Mouse (Mus musculus): Measurements from ENCODE around the gene Ugt1a1.

The Ugt1a1 gene

GRCm38 (mm10) chr1:88234646-88235045 is 22.9 kb downstream of the Ugt1a1 start:
- CTCF ChIA-PET = no interaction called here

- CTCF ChIA-PET = interaction anchor here (0.6 kb wide), 1 partner anchor 49 kb away, joined by 5 read pairs; no protein-coding TSS in a partner anchor
These were observed 23.5 kb downstream of the Ugt1a1 start for GRCm38 (mm10) chr1:88235046-88235893.

GRCm38 (mm10) chr1:88235894-88236415 is 24.2 kb downstream of the Ugt1a1 start:
- CTCF ChIA-PET = interaction anchor here (0.6 kb wide), 1 partner anchor 50 kb away, joined by 5 read pairs; no protein-coding TSS in a partner anchor

- CTCF ChIA-PET = no interaction called here
These were observed 25.6 kb downstream of the Ugt1a1 start for GRCm38 (mm10) chr1:88237311-88237710.

GRCm38 (mm10) chr1:88238771-88239170 is 27.0 kb downstream of the Ugt1a1 start:
- CTCF ChIA-PET = no interaction called here

- CTCF ChIA-PET = no interaction called here
These were observed 28.3 kb downstream of the Ugt1a1 start for GRCm38 (mm10) chr1:88240072-88240471.

GRCm38 (mm10) chr1:88240579-88240978 is 28.8 kb downstream of the Ugt1a1 start:
- CTCF ChIA-PET = no interaction called here

- CTCF ChIA-PET = no interaction called here
These were observed 32.1 kb downstream of the Ugt1a1 start for GRCm38 (mm10) chr1:88243861-88244260.

GRCm38 (mm10) chr1:88245881-88246280 is 34.1 kb downstream of the Ugt1a1 start:
- CTCF ChIA-PET = no interaction called here

- CTCF ChIA-PET = no interaction called here
These were observed 34.6 kb downstream of the Ugt1a1 start for GRCm38 (mm10) chr1:88246386-88246785.

- CTCF ChIA-PET = no interaction called here
These were observed 35.9 kb downstream of the Ugt1a1 start for GRCm38 (mm10) chr1:88247660-88248059.

- CTCF ChIA-PET = interaction anchor here (0.6 kb wide), 1 partner anchor 17 kb away, joined by 3 read pairs; no protein-coding TSS in a partner anchor
These were observed 36.9 kb downstream of the Ugt1a1 start for GRCm38 (mm10) chr1:88248658-88249057.

- CTCF ChIA-PET = no interaction called here
These were observed 37.8 kb downstream of the Ugt1a1 start for GRCm38 (mm10) chr1:88249596-88249995.

GRCm38 (mm10) chr1:88250023-88250422 is 38.3 kb downstream of the Ugt1a1 start:
- CTCF ChIA-PET = no interaction called here

GRCm38 (mm10) chr1:88253106-88253505 is 41.3 kb downstream of the Ugt1a1 start:
- CTCF ChIA-PET = interaction anchor here (0.6 kb wide), 1 partner anchor 9 kb away, joined by 3 read pairs; no protein-coding TSS in a partner anchor

- CTCF ChIA-PET = interaction anchor here (0.6 kb wide), 1 partner anchor 9 kb away, joined by 3 read pairs; no protein-coding TSS in a partner anchor
These were observed 41.8 kb downstream of the Ugt1a1 start for GRCm38 (mm10) chr1:88253540-88253939.

GRCm38 (mm10) chr1:88254793-88255465 is 43.2 kb downstream of the Ugt1a1 start:
- CTCF ChIA-PET = no interaction called here

GRCm38 (mm10) chr1:88255466-88255857 is 43.7 kb downstream of the Ugt1a1 start:
- CTCF ChIA-PET = no interaction called here

- CTCF ChIA-PET = no interaction called here
These were observed 44.4 kb downstream of the Ugt1a1 start for GRCm38 (mm10) chr1:88255989-88256754.

- CTCF ChIA-PET = no interaction called here
These were observed 45.3 kb downstream of the Ugt1a1 start for GRCm38 (mm10) chr1:88256886-88257663.

- CTCF ChIA-PET = no interaction called here
These were observed 45.9 kb downstream of the Ugt1a1 start for GRCm38 (mm10) chr1:88257681-88258080.

Measured in spleen, embryonic (tissue).